Mouse (Mus musculus) lung, embryonic 16.5 days (tissue): ENCODE data around the gene Kif26b. TPM values are rescaled to one million over a fixed set of nuclear protein-coding genes. Genes with fewer than 3 reads are reported as not detected.
A peak's percentile ranks its signal among the peaks of the same experiment; 100 is the strongest.

Experiments used
- ATAC-seq: fragments of 200-750 bp; cut with Nextera tagmentation; 2 replicates; pipeline ENCODE4 v1.8.0; 2017; ENCODE audit warnings: low read depth, mild to moderate bottlenecking, moderate library complexity
- H3K27ac ChIP-seq: fragments of 300-500 bp; sonication (generic); 2 replicates; pipeline ENCODE4 v1.5.1; 2014; ENCODE audit warnings: mild to moderate bottlenecking, control low read depth, low read length
- H3K27me3 ChIP-seq: fragments of 300-500 bp; sonication (generic); 2 replicates; pipeline ENCODE4 v1.6.1; 2014; ENCODE audit warnings: low read depth, low read length, mixed read lengths; ENCODE audit not compliant: control insufficient read depth, insufficient read depth
- H3K36me3 ChIP-seq: fragments of 300-500 bp; sonication (generic); 2 replicates; pipeline ENCODE4 v1.6.1; 2014; ENCODE audit warnings: low read length; ENCODE audit not compliant: control insufficient read depth, insufficient read depth
- H3K4me1 ChIP-seq: fragments of 300-500 bp; sonication (generic); replicated peaks from 2 replicates; pipeline ENCODE4 v1.6.1; 2014; ENCODE audit warnings: low read length, mixed read lengths; ENCODE audit not compliant: control insufficient read depth, insufficient read depth
- H3K4me2 ChIP-seq: fragments of 300-500 bp; sonication (generic); 2 replicates; pipeline ENCODE4 v1.6.1; 2014; ENCODE audit warnings: low read depth, low read length, control low read depth
- H3K4me3 ChIP-seq: fragments of 300-500 bp; sonication (generic); 2 replicates; pipeline ENCODE4 v1.5.1; 2014; ENCODE audit warnings: mild to moderate bottlenecking, low read length, control low read depth
- H3K9ac ChIP-seq: fragments of 300-500 bp; sonication (generic); 2 replicates; pipeline ENCODE4 v1.6.1; 2014; ENCODE audit warnings: low read length, control low read depth
- H3K9me3 ChIP-seq: fragments of 300-500 bp; sonication (generic); 2 replicates; pipeline ENCODE4 v1.6.1; 2016; ENCODE audit warnings: low read length; ENCODE audit not compliant: control insufficient read depth
- WGBS: fragments of 180-500 bp; shearing (Covaris S2); extraction: QIAGEN DNeasy Blood & Tissue Kit; methylation state at CpG from one replicate; pipeline ENCODE4 v1.1.7; 2014; 5-methylcytosine and 5-hydroxymethylcytosine counted together
- polyA plus RNA-seq: library from polyadenylated mRNA; unstranded; fragments of >200 nt; fragmentation: Nextera tagmentation; extraction: Ambion mirVana; gene quantifications from 2 replicates; pipeline ENCODE4 v1.2.1, GENCODE M21; 2015

Gene Kif26b
- polyA plus RNA-seq, 1 experiment from 2014 or later: 0.68 TPM

GRCm38 (mm10) chr1:178734576-178734975, 205.7 kb downstream of the Kif26b start:
- WGBS: 76% methylated on average over 4 of the region's 4 CpGs
- Histone ChIP-seq H3K9ac (no peak overlapping the region), H3K4me3 (no peak overlapping the region), H3K36me3 (no peaks in the 10 kb centered on the region), H3K9me3 (no peaks in the 10 kb centered on the region), H3K27ac (no peak overlapping the region), H3K4me1 (no peaks in the 10 kb centered on the region; the same call in 1 of the 2 replicates), H3K27me3 (no peaks in the 10 kb centered on the region), H3K4me2 (no peak overlapping the region)
- no peak for ATAC-seq

- H3K4me3 ChIP-seq: no peak overlapping the region
- no peaks in the 10 kb centered on the region for H3K9me3 ChIP-seq
- ATAC-seq: no peak
- H3K36me3 ChIP-seq: no peaks in the 10 kb centered on the region
- H3K27ac ChIP-seq: no peak overlapping the region
- no peaks in the 10 kb centered on the region for H3K27me3 ChIP-seq
- no peak overlapping the region for H3K9ac ChIP-seq
- no peaks in the 10 kb centered on the region; the same call in 1 of the 2 replicates for H3K4me1 ChIP-seq
- H3K4me2 ChIP-seq: no peak overlapping the region
- WGBS: 82% methylated on average over 2 of the region's 2 CpGs
Observed at GRCm38 (mm10) chr1:178736931-178737330, 208.0 kb downstream of the Kif26b start.

GRCm38 (mm10) chr1:178743820-178744219, 214.9 kb downstream of the Kif26b start:
- H3K9ac ChIP-seq: no peak overlapping the region
- no peaks in the 10 kb centered on the region for H3K9me3 ChIP-seq
- peaks cover 2% of the 10 kb centered on the region; the same call in 1 of the 2 replicates for H3K4me1 ChIP-seq
- no peak overlapping the region for H3K4me2 ChIP-seq
- no peak for ATAC-seq
- no peak overlapping the region for H3K27ac ChIP-seq
- no peaks in the 10 kb centered on the region for H3K27me3 ChIP-seq
- no peak overlapping the region for H3K4me3 ChIP-seq
- H3K36me3 ChIP-seq: no peaks in the 10 kb centered on the region
- WGBS: 88% methylated on average over 5 of the region's 5 CpGs

GRCm38 (mm10) chr1:178744526-178744925, 215.6 kb downstream of the Kif26b start:
- WGBS: 66% methylated on average over 7 of the region's 7 CpGs
- Histone ChIP-seq H3K4me2 (no peak overlapping the region), H3K4me1 (peaks cover 2% of the 10 kb centered on the region; the same call in 1 of the 2 replicates), H3K9me3 (no peaks in the 10 kb centered on the region), H3K27me3 (no peaks in the 10 kb centered on the region), H3K4me3 (no peak overlapping the region), H3K9ac (no peak overlapping the region), H3K36me3 (no peaks in the 10 kb centered on the region), H3K27ac (no peak overlapping the region)
- ATAC-seq: no peak

GRCm38 (mm10) chr1:178744961-178745360, 216.0 kb downstream of the Kif26b start:
- no peak overlapping the region for H3K4me3 ChIP-seq
- no peaks in the 10 kb centered on the region for H3K27me3 ChIP-seq
- no peak for ATAC-seq
- no peak overlapping the region for H3K9ac ChIP-seq
- no peak overlapping the region for H3K4me2 ChIP-seq
- H3K27ac ChIP-seq: no peak overlapping the region
- H3K9me3 ChIP-seq: no peaks in the 10 kb centered on the region
- H3K4me1 ChIP-seq: 0 out of 2 replicates have a peak, but pooled peaks cover 2% of the 10 kb centered on the region
- no peaks in the 10 kb centered on the region for H3K36me3 ChIP-seq
- 82% methylated on average over 6 of the region's 6 CpGs for WGBS

- Histone ChIP-seq H3K36me3 (no peaks in the 10 kb centered on the region), H3K27ac (no peak overlapping the region), H3K27me3 (no peaks in the 10 kb centered on the region), H3K4me2 (no peak overlapping the region), H3K9me3 (no peaks in the 10 kb centered on the region), H3K4me1 (0 out of 2 replicates have a peak, but pooled peaks cover 2% of the 10 kb centered on the region), H3K9ac (no peak overlapping the region), H3K4me3 (no peak overlapping the region)
- 64% methylated on average over 6 of the region's 6 CpGs for WGBS
- no peak for ATAC-seq
Observed at GRCm38 (mm10) chr1:178745471-178745870, 216.5 kb downstream of the Kif26b start.

- H3K4me3 ChIP-seq: no peak overlapping the region
- H3K27ac ChIP-seq: no peak overlapping the region
- no peaks in the 10 kb centered on the region for H3K9me3 ChIP-seq
- WGBS: 67% methylated on average over 13 of the region's 13 CpGs
- no peak overlapping the region for H3K4me2 ChIP-seq
- H3K9ac ChIP-seq: no peak overlapping the region
- no peak for ATAC-seq
- 0 out of 2 replicates have a peak, but pooled peaks cover 2% of the 10 kb centered on the region for H3K4me1 ChIP-seq
- H3K36me3 ChIP-seq: no peaks in the 10 kb centered on the region
- no peaks in the 10 kb centered on the region for H3K27me3 ChIP-seq
Observed at GRCm38 (mm10) chr1:178747279-178748221, 218.6 kb downstream of the Kif26b start.

- 0 out of 2 replicates have a peak, but pooled peaks cover 2% of the 10 kb centered on the region for H3K4me1 ChIP-seq
- WGBS: 58% methylated on average over 7 of the region's 7 CpGs
- no peak overlapping the region for H3K9ac ChIP-seq
- H3K4me3 ChIP-seq: no peak overlapping the region
- H3K36me3 ChIP-seq: no peaks in the 10 kb centered on the region
- H3K9me3 ChIP-seq: no peaks in the 10 kb centered on the region
- H3K4me2 ChIP-seq: no peak overlapping the region
- no peaks in the 10 kb centered on the region for H3K27me3 ChIP-seq
- H3K27ac ChIP-seq: no peak overlapping the region
- peak; percentile 59 for ATAC-seq
Observed at GRCm38 (mm10) chr1:178748222-178748600, 219.3 kb downstream of the Kif26b start.

- Histone ChIP-seq H3K27ac (no peak overlapping the region), H3K9ac (no peak overlapping the region), H3K4me2 (no peak overlapping the region), H3K4me3 (no peak overlapping the region), H3K4me1 (0 out of 2 replicates have a peak, but pooled peaks cover 2% of the 10 kb centered on the region), H3K27me3 (no peaks in the 10 kb centered on the region), H3K9me3 (no peaks in the 10 kb centered on the region), H3K36me3 (no peaks in the 10 kb centered on the region)
- WGBS: 82% methylated on average over 1 of the region's 1 CpGs
- no peak for ATAC-seq
Observed at GRCm38 (mm10) chr1:178748617-178749016, 219.7 kb downstream of the Kif26b start.
